Mouse (Mus musculus): ENCODE measurements around the gene Cnih2.

The Cnih2 gene

DNA sequence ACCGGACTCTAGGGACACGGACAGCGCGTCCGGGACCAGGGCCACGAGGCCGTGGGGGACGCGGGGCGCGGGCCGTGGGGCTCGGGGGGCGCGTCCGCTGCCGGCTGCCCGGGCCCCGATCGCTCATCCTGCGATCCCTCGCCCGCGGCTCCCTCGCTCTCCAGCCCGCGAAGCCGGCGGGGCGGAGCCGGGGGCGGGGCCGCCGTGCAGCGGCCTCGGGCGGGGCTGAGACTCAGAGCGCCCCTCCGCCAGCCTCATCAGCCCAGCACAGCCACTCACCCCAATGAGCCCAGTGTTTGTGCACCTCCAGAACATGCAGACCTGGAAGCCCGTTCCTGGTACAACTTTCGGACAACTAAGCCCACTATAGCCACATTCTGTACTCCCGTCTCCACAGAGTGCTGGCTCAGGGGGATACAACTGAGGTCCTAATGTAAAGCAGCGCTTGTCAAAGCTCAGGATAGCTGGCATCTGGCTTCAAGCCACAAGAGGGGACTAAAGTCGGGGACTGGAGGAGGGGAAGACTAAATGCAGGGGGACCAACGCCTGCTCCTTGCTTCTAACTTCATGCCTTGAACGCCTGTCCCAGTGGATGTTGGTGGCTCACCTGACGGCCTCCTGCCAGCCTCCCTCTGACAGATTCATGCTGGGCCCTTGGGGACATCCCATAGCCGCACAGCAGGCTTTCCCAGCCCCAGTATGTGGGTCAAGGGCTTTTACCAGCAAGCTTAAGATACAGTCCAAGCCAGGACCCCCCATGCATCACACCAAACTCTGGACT lies at the start of gene Cnih2:
Gene Cnih2, minus strand, starts transcription at position 159 of the 781 bp plus-strand sequence.
- DNase-seq (ENCODE audit: low spot score) = peak; percentile 74

DNA sequence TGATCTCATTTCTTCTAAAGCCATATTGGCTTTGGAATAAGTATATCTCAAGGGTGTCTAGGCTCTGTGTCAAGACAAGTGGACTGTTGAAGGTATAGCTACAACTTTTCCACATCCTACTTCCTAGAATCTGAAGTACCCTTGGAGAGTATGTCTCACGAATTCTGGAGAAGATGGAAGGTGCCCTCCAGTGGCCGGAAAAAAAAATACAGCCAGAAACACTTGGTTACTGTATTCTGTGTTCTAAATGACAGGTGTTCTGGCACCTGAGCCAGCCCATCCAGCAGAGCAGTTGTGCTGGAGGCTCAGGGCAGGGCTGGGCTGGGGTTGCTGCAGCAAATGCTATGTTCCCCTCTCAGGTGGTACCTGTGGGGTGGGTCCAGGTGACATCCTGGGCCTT lies 41.3 kb upstream of the Cnih2 start:
- peak; percentile 27 for DNase-seq (ENCODE audit: low spot score)

DNA sequence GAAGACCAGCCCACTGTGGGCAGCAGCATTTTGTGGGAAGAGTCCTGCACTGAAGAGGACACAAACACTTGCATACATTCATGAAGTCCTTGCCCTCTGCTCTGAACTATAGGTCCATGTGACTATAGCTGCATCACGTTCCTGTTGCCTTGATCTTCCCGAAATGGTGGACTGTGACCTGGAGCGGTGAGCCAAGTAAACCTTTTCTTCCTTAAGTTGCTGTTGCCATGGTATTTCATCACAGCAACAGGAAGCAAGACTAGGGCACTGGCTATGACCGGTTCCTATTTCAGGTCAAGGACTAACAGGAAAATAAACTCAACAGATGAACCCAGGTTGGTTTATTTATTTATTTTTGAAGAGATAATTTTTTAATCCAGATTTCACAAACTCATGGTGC lies 32.9 kb upstream of the Cnih2 start:
- no peak for DNase-seq (ENCODE audit: low spot score)

DNA sequence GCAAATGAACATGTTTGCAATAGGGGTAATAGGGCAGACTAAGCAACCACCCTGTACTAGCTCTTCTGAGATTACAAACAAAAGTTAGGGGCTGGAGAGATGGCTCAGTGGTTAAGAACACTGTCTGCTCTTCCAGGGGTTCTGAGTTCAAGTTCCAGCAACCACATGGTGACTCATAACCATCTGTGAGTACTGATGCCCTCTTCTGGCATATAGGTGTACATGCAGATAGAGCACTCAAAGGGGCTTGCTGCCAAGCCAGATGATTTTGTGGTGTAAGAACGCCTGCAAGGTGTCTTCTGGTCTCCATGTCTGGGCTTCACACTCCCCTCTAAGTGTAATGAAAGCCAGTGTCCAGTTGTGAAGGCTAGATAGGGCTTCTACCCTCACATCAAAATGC lies 31.4 kb upstream of the Cnih2 start:
- no peak for DNase-seq (ENCODE audit: low spot score)

DNA sequence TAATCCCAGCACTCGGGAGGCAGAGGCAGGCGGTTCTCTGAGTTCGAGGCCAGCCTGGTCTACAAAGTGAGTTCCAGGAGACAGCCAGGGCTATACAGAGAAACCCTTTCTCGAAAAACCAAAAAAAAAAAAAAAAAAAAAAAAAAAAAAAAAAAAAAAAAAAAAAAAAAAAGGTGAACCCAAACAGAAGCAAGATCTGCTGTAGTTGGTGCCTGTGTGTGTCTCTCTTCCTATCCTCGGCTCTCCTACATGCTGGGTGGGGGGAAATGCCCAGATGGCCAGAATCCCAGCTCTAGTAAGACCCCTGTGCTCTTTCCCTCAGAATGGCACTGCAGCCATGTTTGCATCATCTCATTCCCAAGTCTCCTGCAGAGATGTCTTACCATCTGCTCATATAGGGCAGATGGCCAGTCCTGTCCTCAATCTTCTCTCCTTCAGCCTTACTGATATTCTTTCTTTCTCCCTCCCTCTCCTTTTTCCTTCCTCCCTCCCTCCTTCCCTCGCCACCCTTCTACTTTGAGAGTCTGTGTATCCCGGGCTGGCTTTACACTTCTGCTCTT lies 25.8 kb upstream of the Cnih2 start:
- DNase-seq (ENCODE audit: low spot score) = no peak

GRCm38 (mm10) chr19:5123241-5123640 lies 24.9 kb upstream of the Cnih2 start:
- no peak for DNase-seq (ENCODE audit: low spot score)

GRCm38 (mm10) chr19:5122492-5122891 lies 24.2 kb upstream of the Cnih2 start:
- no peak for DNase-seq (ENCODE audit: low spot score)

DNA sequence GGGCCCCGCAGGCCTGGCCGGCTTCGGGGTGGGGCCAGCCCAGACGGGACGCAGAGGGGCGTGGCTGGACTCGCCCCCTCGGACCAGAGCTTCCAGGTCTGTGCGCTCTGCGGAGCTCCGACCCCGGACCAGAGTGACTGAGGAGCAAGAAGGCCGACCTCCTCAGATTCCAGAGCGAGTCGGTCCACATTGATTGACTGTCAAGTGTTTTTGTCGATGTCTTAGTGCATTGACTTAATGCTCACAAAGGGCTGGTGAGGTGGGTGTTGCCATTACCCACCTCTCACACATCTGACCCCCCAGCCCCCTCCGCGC lies 20.0 kb upstream of the Cnih2 start, which contains the start of gene Klc2:
Gene Klc2, minus strand, starts transcription at position 177 of the 315 bp plus-strand sequence.
- no peak for DNase-seq (ENCODE audit: low spot score)

GRCm38 (mm10) chr19:5117494-5118383 lies 19.4 kb upstream of the Cnih2 start:
- DNase-seq (ENCODE audit: low spot score) = peak; percentile 96

- DNase-seq (ENCODE audit: low spot score) = no peak
These were observed 15.5 kb upstream of the Cnih2 start for GRCm38 (mm10) chr19:5113783-5114182.

- DNase-seq (ENCODE audit: low spot score) = no peak
These were observed 11.5 kb upstream of the Cnih2 start for GRCm38 (mm10) chr19:5109659-5110453.

- no peak for DNase-seq (ENCODE audit: low spot score)
These were observed 10.4 kb upstream of the Cnih2 start for GRCm38 (mm10) chr19:5108702-5109101.

- peak; percentile 68 for DNase-seq (ENCODE audit: low spot score)
These were observed 9.9 kb upstream of the Cnih2 start for GRCm38 (mm10) chr19:5108271-5108575.

GRCm38 (mm10) chr19:5107556-5108270 lies 9.4 kb upstream of the Cnih2 start:
- no peak for DNase-seq (ENCODE audit: low spot score)

- peak; percentile 98 for DNase-seq (ENCODE audit: low spot score)
These were observed 8.4 kb upstream of the Cnih2 start, which contains the start of gene Rab1b for GRCm38 (mm10) chr19:5106731-5107191. Gene Rab1b (minus strand): TSS chr19:5107072.

DNA sequence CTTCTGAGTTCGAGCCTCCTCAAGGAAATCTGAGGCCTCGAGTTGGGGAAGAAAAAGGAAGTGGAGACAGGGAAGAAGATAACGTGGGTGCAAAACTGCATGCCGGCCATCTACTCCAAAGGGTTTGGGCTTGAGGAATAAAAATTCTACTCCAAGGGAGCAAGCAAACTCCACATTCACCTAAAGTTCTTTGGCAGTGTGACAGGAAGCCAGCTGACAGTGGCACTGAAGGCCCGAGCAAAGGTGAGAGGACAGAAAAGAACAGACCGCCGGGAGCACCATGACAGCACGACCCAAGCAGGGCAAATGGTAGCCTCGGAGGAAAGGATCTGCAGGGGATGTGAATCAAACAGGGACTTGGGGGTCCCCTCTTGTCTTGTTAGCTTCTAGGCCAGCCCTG lies 7.8 kb upstream of the Cnih2 start:
- DNase-seq (ENCODE audit: low spot score) = no peak

DNA sequence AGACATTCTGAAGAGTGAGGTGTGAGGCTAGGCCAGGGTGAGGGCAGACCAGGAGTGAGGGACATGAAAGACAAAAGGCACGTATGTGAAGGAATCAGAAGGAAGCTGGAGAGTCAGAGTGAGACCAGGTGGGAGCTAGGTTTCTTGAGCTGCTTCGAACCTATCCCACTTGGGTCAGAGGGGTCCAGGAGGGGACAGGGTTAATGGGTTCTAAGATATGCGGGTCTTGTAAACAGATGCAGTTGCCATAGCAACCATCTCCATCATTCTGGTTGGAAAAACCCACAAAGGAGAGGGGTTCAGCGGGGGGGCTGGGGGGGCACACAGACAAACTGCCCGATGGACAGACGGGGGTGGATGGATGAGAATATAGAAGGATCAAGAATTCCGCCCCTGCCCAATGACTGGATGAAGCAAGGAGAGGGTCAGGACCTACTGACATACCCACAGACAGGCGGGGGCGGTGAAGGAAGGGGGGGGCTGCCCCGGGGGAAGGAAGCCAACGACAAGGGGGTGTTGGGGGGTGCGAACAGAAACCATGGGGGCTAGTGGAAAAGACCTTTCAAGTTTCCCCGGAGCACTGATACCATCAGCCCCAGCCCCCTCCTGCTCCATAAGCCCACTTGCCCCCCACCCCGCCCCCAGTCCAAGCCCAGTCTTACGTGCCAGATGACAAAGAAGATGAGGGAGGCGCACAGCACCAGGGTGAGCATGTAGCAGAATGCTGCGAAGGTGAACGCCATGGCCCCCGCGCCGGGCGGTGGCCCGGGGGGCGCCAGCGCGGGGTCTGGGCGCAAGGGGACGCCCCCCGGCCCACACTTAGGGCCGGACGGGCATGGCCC lies 579 bp downstream of the Cnih2 start:
- peak; percentile 36 for DNase-seq (ENCODE audit: low spot score)

DNA sequence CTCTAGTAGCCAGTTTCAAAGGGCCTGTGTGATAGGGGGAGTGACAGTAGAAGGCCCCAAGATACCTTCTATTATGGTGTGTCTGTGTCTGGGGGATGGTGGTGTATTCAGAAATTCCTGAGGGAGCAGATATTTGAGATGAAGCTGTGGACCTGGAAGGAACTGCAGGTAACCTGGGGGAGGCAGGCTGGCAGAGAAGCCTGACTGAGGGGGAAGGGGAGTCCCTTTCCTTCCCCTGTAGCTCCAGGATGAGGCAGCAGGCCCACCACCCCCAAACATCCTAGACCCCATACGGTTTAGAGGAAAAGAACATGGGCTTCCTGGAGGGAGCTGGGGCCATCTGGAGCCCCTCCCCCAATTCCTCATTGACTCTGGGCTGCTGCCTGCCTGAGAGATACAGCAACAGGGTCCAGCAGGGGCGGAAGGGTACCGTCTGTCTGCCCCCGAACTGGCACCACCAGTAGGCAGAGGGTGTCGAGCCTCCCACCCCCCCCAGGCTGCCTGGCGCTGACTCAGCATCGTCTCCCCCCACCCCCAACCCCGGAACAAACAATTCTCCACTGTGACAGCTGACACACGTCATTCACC lies 2.3 kb downstream of the Cnih2 start:
- no peak for DNase-seq (ENCODE audit: low spot score)

- DNase-seq (ENCODE audit: low spot score) = no peak
These were observed 3.4 kb downstream of the Cnih2 start for GRCm38 (mm10) chr19:5094746-5095417.

All from embryo, embryonic 10 days (tissue).